Mouse (Mus musculus): ENCODE measurements around the gene Trim80.
"Not testable (repeated sequence)": the region's sequence is repeated elsewhere in the genome, so short reads cannot be mapped to it uniquely, and the experiment has no call there.

Trim80 gene

GRCm38 (mm10) chr11:115427482-115428331 lies 12.6 kb upstream of the Trim80 start:
- DNase-seq (ENCODE audit: low spot score), result no peak

- DNase-seq (ENCODE audit: low spot score), result no peak
Measured at GRCm38 (mm10) chr11:115429307-115429706, 11.0 kb upstream of the Trim80 start.

DNA sequence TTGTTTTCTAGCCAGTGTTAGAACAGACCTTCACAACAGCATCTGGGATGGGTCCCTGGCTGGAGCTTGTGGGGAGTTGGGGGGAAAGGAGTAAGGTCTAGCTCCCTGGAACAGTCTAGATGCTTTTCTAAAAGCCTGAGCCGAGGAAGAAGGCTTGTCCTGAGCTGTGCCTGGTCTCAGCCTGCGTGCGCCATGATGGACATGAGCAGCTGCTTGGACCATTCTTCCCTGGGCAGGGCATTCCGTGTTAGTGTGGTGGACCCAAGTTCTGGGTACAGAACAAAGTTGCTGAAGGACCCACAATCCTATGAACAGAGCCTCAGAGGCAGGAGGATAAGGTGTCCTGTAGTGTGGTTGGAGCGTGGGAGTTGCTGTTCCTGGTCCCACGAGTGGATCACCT lies 9.8 kb upstream of the Trim80 start:
- no peak for DNase-seq (ENCODE audit: low spot score)

DNA sequence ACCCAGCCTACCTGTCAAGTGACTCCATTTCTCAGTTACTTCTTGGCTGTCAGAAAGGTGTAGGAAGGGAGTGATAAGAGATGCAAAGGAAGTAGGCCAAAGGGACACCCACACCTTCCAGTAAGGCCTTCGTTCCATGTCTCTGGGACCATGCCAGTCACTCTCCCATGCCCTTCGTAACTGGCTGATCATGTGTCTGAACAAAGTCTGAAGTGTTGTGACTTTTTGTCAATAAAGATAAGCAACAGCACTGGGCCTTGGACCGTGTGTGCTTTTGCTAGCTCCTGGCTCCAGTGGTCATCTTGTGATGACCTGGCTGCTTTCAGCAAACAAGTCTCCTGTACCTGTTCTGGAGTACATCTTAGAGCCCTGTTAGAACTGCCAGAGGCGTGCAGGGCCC lies 7.5 kb upstream of the Trim80 start:
- DNase-seq (ENCODE audit: low spot score), result no peak

GRCm38 (mm10) chr11:115433342-115433741 lies 7.0 kb upstream of the Trim80 start:
- no peak for DNase-seq (ENCODE audit: low spot score)

DNA sequence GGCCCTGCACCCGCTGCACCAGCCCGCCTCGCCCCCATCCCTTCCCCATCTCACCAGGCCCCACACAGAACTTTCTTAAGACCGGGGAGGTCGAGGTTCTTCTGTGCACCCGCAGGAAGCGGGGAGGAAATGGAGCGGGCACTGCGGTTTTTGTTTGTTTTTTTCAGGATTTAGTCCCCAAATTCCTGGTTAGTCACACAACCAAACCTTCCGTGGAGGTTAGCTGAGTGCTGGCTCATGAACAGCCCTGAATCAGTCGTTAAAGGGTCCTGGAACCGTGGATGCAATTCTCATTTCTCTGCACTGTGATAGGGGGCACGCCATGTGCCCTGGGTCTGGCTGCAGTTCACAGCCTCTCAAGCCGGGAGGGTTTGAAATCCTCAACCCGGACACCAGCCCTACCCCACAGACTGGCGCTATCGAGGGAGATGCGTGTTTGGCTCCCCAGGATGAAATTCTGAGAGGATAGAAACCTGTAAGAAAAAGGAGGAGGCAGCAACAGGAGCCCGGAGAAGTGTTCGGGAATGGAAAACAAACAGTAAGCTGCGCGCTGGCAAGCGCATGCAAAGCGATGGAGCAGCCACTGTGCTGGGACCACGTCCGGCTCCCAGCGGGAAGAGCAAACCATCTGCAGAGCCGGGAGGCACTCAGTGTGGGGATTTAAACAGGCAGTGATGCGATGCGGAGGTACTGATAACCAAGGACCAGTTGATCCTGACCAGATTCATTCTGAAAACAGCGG lies 4.6 kb upstream of the Trim80 start:
- no peak for DNase-seq (ENCODE audit: low spot score)

- no peak for DNase-seq (ENCODE audit: low spot score)
Measured at GRCm38 (mm10) chr11:115437571-115438122, 2.7 kb upstream of the Trim80 start.

- DNase-seq (ENCODE audit: low spot score), result no peak
Measured at GRCm38 (mm10) chr11:115439326-115439725, 1.0 kb upstream of the Trim80 start.

DNA sequence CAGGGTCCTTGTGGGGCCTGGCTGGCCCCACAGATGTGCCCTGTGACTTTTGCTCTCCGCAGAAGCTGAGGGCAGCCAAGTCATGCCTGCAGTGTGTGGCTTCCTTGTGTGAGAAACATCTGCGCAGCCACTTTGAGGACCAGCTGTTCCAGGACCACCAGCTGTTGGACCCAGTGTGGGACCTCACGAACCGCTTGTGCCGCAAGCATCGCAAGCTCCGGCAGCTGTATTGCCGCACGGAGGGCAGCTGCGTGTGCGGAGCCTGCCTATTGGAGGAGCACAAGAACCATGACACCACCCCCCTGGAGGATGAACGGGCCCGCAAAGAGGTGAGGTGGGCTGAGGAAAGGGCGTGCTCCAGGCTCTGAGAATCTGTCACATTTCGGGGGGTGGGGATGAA lies 1.1 kb downstream of the Trim80 start:
- DNase-seq (ENCODE audit: low spot score), result no peak

- DNase-seq (ENCODE audit: low spot score), result no peak
Measured at GRCm38 (mm10) chr11:115446906-115447305, 6.6 kb downstream of the Trim80 start.

DNA sequence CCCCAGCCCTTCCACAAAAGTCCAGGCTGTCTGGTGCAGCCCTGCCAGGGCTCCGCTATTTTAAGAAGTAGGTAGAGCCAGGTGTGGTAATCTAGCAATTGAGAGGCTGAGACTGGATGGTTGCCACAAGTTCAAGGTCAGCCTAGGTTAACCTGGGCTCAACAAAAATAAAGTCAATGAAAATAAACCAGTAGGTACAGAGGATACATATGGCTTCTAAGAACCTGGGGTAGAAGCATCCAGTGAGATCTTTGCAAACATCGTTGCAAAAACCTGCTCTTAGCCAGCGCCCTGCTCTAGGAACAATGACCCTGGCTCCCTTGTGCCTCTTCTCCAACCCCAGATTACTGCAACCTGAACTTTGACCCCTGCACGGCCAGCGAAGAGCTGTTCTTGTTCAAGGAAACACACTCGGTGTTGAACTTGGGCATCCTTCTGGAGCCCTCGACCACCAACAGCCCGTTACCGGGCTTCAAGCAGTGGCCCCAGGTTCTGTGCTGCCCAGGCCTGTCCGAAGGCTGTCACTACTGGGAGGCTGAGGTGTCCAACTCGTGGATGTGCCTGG lies 7.1 kb downstream of the Trim80 start:
- no peak for DNase-seq (ENCODE audit: low spot score)

- DNase-seq (ENCODE audit: low spot score), result no peak
Measured at GRCm38 (mm10) chr11:115448075-115448474, 7.7 kb downstream of the Trim80 start.

- no peak for DNase-seq (ENCODE audit: low spot score)
Measured at GRCm38 (mm10) chr11:115448998-115449397, 8.7 kb downstream of the Trim80 start.

GRCm38 (mm10) chr11:115450176-115450575 lies 9.8 kb downstream of the Trim80 start:
- no peak for DNase-seq (ENCODE audit: low spot score)

DNA sequence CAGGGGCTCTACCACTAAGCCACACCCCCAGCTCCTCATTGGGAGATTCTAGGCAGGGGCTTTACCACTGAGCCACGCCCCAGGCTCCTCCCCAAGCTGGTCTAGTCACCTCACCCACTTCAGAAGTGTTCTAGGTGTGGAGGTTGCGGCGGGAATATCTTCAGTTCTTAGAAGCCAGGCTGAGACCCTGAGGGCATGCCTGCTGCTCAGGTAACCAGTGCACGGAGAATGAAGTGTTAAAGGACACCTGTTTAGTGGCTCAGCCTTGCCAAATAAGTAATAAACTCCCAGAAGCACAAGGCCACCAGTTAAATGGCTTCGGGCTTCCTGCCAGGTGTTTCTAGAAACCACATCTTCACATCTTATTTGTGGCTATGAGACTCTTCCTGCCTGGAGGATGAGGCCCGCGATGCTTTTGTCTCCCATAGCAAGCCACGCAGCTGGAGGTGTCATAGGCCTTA lies 11.5 kb downstream of the Trim80 start:
- no peak for DNase-seq (ENCODE audit: low spot score)

- DNase-seq (ENCODE audit: low spot score), result no peak
Measured at GRCm38 (mm10) chr11:115452281-115452860, 12.0 kb downstream of the Trim80 start.

DNA sequence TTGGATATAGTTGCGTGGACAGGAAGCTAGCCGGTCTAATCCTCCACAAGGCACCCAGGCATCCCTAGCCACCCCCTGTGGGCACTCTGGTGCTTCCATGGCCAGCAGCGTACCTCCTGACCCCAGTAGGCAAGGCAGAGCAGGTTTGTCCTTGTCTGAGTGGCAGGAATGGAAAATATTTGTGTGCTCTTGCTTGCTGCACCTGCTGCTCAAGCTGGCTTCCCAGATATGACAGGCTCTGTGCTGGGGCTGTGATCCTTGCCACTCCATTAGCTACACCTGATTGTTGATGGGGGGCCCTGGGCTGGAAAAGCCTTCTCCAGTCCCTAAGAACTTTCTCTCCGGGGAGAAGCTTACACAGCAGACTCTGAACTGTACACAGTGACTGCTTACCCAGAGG lies 13.0 kb downstream of the Trim80 start:
- DNase-seq (ENCODE audit: low spot score), result no peak

- not testable (repeated sequence) for DNase-seq (ENCODE audit: low spot score)
Measured at GRCm38 (mm10) chr11:115454822-115455221, 14.5 kb downstream of the Trim80 start.

DNA sequence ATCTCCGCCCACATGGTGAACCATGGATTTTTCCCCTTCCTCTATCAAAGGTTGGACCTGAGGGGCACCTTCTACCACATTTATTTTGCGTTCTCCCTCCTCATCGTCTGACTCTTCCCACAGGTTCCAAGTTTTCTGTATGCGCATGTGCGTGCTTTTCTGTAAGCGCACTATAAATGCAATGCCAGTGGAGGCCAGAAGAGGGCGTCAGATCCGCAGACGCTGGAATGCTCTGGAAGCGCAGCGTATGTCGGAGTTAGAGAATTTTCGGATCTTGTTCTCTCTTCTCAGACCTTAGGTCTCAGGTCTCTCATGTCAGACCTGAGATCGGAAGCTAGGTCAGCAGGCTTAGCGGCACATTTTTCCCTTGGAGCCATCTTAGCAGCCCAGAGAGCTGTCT lies 15.3 kb downstream of the Trim80 start:
- no peak for DNase-seq (ENCODE audit: low spot score)

DNA sequence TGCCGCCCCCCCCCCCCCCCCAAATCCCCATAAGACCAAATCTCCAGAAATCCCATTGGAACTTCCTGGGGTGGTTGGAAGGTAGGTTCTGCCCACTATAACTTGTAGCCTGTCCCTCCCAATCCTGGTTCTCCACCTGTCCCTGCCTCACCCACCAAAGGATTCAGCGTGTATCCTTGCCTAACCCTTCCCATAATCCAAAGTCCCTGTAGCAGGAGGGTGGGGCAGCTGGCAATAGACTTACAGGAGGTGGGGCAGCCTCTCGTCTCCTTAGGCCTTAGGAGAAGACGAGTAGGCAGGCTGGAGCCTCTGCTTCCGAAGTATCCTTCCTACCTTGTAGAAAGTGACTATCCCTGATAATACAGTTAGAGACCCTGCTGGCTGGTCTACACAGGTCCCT lies 15.8 kb downstream of the Trim80 start:
- DNase-seq (ENCODE audit: low spot score), result no peak

DNA sequence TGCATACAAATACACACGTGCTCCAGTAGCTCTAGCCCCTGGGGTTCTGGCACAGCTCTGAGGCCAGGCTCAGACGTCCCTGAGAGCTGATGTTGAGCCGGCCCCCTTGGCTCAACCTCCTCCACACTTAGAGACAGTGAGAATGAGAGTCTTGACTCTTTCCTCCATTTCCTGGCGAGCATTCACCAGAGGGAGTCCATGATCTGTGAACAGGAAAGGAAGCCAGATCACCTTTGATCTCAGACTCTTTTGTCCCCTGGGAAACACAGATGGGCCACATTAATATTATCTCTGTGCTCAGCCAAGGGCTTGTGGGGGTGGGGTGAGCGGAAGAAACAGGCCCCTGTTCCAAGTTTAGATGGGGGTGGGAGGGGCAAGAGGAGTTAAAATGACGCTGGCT lies 17.1 kb downstream of the Trim80 start:
- no peak for DNase-seq (ENCODE audit: low spot score)

GRCm38 (mm10) chr11:115460976-115461375 lies 20.6 kb downstream of the Trim80 start:
- DNase-seq (ENCODE audit: low spot score), result no peak

Data from urinary bladder, postnatal 10 days (tissue).